Mouse (Mus musculus): ENCODE data around the gene Rasgrf1. TPM values are rescaled to one million over a fixed set of nuclear protein-coding genes. Genes with fewer than 3 reads are reported as not detected.
A peak's percentile ranks its signal among the peaks of the same experiment; 100 is the strongest.
"Not testable (repeated sequence)": the region's sequence is repeated elsewhere in the genome, so short reads cannot be mapped to it uniquely, and the experiment has no call there.

Gene Rasgrf1
- polyA plus RNA-seq, 1 experiment from 2014 or later, result 0.84 TPM

DNA sequence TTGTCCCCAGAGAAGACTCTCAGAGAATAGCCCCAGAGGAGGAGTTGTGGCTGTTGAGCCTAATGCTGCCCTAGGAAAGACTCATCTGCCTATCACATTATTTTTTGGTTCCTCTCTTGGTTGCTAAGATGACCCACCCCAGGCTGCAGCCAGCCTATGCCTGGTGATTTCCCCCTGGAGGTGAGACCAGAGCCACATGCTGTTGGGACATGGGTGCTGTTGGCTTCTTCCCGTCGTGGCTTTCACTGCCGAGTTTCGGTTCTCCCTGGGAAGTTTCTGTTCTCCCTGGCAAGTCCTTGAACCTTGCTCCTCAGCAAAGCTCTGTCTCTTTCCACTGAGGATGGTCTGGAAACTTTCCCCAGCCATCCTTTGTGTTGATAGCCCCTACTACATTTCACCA lies 124.2 kb downstream of the Rasgrf1 start:
- Histone ChIP-seq H3K9me3 (replicated peaks) (no peaks in the 10 kb centered on the region), H3K9ac (no peak overlapping the region), H3K27ac (no peak overlapping the region), H3K4me3 (no peak overlapping the region), H3K4me2 (replicated peaks) (no peak overlapping the region), H3K4me1 (no peaks in the 10 kb centered on the region), H3K27me3 (no peaks in the 10 kb centered on the region), H3K36me3 (no peaks in the 10 kb centered on the region)
- ATAC-seq (ENCODE audit: low FRiP score), result no peak
- WGBS, result 75% methylated on average over 4 of the region's 4 CpGs

DNA sequence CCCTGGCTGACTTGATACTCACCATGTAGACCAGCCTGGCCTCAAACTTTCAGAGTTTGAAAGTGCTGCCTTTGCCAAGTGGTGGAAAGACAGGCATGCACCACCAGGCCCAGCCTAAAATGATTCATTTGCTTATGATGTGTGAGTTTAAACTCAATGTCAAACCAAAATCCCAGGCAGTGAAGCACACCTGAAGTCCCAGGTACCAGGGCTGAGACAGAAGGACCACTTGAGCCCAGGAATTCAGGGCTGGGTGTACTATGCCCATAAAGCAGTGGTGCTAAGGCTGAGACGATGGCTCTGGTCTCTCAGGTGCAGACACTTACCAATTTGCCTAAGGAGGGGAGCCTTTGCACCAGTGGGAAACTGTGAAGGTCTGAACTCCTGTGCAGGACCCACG lies 125.5 kb downstream of the Rasgrf1 start:
- Histone ChIP-seq H3K9me3 (replicated peaks) (no peaks in the 10 kb centered on the region), H3K4me2 (replicated peaks) (no peak overlapping the region), H3K36me3 (no peaks in the 10 kb centered on the region), H3K4me3 (no peak overlapping the region), H3K27me3 (no peaks in the 10 kb centered on the region), H3K9ac (no peak overlapping the region), H3K4me1 (no peaks in the 10 kb centered on the region), H3K27ac (no peak overlapping the region)
- no peak for ATAC-seq (ENCODE audit: low FRiP score)
- 79% methylated on average over 2 of the region's 2 CpGs for WGBS

DNA sequence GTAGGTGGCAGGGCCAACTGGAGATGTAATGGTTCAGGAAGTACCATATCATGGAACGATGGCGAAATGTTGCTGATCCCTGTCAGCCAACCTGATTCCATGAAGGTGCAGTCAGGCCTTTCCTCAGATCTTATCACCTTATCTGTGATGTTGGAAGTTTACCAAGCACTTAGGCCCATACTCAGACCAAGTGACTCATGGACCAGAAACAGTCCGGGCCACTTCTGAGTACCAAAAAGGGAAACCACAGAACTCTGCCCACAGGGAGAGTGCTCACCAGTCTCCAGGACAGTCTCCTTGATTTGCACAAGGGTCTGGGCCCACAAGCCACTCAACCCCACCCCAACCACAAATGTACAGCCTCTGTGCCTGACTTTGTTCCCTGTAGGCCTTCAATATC lies 126.1 kb downstream of the Rasgrf1 start:
- Histone ChIP-seq H3K27me3 (no peaks in the 10 kb centered on the region), H3K36me3 (no peaks in the 10 kb centered on the region), H3K9me3 (replicated peaks) (no peaks in the 10 kb centered on the region), H3K9ac (no peak overlapping the region), H3K27ac (no peak overlapping the region), H3K4me3 (no peak overlapping the region), H3K4me1 (no peaks in the 10 kb centered on the region), H3K4me2 (replicated peaks) (no peak overlapping the region)
- ATAC-seq (ENCODE audit: low FRiP score), result no peak
- 94% methylated on average over 3 of the region's 3 CpGs for WGBS

DNA sequence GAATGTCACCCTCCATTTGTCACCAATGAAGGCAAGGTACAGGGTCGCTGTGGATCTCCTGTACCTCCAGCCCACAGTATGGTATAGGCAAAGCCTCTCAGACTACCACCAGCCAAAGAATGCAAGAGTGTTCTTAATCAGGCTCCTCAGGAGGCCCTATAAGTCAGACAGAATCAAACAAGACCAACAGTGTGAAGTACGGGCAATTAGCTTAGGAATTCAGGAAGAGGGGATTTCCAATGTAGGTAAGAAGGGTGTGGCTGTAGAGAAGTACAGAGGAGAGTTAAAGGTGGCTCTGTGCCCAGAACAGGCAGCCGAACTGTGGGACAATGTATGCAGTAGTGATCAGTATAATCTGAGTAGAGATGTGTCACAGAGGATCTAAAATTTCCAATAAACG lies 126.6 kb downstream of the Rasgrf1 start:
- no peak overlapping the region for H3K4me3 ChIP-seq

DNA sequence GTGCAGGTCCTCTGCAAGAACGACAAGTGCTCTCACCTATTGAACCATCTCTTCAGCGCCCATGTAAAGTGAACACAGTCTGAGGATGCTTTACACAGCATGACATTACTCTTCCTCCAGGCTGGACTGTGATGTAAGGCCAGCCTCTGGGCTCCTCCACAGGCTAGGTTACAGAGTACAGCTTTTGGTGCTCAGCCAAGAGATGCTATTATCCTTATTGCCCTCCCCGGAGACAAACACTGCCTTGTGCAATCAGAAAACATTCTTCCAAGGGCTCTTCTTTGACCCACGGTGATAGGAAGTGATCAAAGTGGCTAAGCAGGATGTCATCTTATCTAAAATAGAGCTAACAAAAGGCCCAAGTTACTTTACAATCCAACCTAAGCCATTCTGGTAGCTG lies 128.8 kb downstream of the Rasgrf1 start:
- Histone ChIP-seq H3K27ac (no peak overlapping the region), H3K9ac (no peak overlapping the region), H3K4me1 (no peaks in the 10 kb centered on the region), H3K4me2 (replicated peaks) (no peak overlapping the region), H3K36me3 (no peaks in the 10 kb centered on the region), H3K9me3 (replicated peaks) (no peaks in the 10 kb centered on the region), H3K4me3 (no peak overlapping the region), H3K27me3 (no peaks in the 10 kb centered on the region)
- ATAC-seq (ENCODE audit: low FRiP score), result no peak
- WGBS, result 79% methylated on average over 4 of the region's 4 CpGs

More for the DNA sequence above, 126.6 kb downstream of the Rasgrf1 start:
- no peak for ATAC-seq (ENCODE audit: low FRiP score)
- Histone ChIP-seq H3K9ac (no peak overlapping the region), H3K9me3 (replicated peaks) (no peaks in the 10 kb centered on the region), H3K27me3 (no peaks in the 10 kb centered on the region), H3K4me1 (no peaks in the 10 kb centered on the region), H3K4me2 (replicated peaks) (no peak overlapping the region), H3K36me3 (no peaks in the 10 kb centered on the region), H3K27ac (no peak overlapping the region)
- 80% methylated on average over 4 of the region's 4 CpGs for WGBS

DNA sequence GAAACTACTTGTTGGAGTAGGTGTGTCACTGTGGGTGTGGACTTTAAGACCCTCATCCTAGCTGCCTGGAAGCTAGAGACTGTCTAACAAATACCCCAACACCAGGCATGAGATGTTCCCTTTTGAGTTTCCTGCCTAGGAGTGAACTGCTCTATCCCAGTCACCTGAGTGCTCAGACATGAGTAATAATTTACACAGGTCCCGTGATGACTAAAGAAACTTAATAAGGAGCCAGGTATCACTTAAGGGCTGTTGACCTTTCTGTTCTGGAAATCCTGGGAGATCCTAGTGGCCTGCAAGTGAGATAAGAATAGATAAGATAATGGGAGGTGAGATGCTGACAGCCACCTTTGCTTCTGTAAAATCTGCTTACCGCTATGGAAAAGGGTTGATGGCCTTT lies 131.2 kb downstream of the Rasgrf1 start:
- Histone ChIP-seq H3K4me3 (no peak overlapping the region), H3K9ac (no peak overlapping the region), H3K27me3 (no peaks in the 10 kb centered on the region), H3K4me1 (no peaks in the 10 kb centered on the region), H3K27ac (no peak overlapping the region), H3K9me3 (replicated peaks) (no peaks in the 10 kb centered on the region), H3K4me2 (replicated peaks) (no peak overlapping the region), H3K36me3 (no peaks in the 10 kb centered on the region)
- no peak for ATAC-seq (ENCODE audit: low FRiP score)
- 96% methylated on average over 2 of the region's 2 CpGs for WGBS

DNA sequence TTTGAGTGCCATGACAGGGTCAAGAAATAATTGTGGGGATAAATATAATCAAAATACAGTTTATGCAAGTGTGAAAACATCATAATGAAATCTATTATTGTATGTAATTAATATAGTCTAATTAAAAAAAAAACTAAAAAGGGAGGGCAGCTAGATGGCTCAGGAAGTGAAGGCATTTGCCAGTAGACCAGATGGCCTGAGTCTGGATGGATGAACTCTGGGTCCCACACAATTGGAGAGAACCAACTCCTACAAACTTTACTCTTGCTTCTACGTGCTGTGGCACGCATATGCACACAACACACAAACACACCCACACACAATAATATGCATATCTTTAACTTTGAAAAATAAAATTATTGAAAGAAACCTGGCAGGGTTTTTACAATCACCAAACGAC lies 131.8 kb downstream of the Rasgrf1 start:
- ATAC-seq (ENCODE audit: low FRiP score), result no peak
- WGBS, result 89% methylated on average over 3 of the region's 3 CpGs
- H3K27me3 ChIP-seq, result no peaks in the 10 kb centered on the region
- no peaks in the 10 kb centered on the region for H3K4me1 ChIP-seq
- 0 out of 2 replicates have a peak, but pooled peaks cover 3% of the 10 kb centered on the region for H3K9me3 ChIP-seq (replicated peaks)
- no peaks in the 10 kb centered on the region for H3K36me3 ChIP-seq
- no peak overlapping the region for H3K4me3 ChIP-seq
- no peak overlapping the region for H3K9ac ChIP-seq
- no peak overlapping the region for H3K27ac ChIP-seq
- no peak overlapping the region for H3K4me2 ChIP-seq (replicated peaks)

DNA sequence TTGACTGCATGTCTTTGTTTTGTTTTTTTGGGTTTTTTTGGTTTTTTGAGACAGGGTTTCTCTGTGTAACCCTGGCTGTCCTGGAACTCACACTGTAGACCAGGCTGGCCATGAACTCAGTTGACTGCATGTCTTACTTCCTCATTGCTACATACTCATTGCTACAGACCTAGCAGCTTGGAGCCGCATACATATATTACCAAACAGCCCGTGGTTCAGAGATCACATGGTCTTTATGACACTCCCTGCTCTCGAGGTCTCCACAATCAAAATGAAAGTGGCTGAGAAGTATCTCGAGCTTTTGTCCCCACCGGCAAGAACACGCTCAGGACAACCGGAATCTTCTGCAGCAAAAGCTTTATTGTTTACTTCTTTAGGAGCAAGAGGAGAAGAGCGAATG lies 133.2 kb downstream of the Rasgrf1 start:
- not testable (repeated sequence) for H3K27ac ChIP-seq; H3K4me3 ChIP-seq; ATAC-seq (ENCODE audit: low FRiP score); H3K4me1 ChIP-seq; H3K27me3 ChIP-seq; H3K4me2 ChIP-seq (replicated peaks); H3K9ac ChIP-seq; H3K36me3 ChIP-seq; H3K9me3 ChIP-seq (replicated peaks)
- WGBS, result 88% methylated on average over 8 of the region's 8 CpGs

DNA sequence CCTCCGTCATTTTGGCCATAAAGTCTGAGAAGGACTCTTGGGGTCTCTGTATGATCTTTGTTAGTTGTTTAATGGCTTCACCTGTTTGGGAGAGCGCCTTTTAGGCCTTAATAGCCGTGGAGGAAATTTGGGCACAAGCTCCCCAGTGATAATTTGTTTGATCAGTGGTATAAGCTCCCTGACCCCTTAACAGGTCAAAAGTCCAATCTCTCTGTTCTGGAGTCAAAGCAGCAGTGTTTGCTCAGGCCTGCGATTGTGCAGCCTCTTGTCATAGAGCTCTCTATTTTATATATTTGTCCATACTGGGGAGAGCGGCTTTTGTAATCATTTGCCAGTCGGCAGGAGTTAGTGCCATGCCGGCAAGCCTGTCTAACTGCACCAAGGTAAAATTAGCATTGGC lies 135.5 kb downstream of the Rasgrf1 start:
- 91% methylated on average over 7 of the region's 7 CpGs for WGBS
- Histone ChIP-seq H3K27me3 (no peaks in the 10 kb centered on the region), H3K9me3 (replicated peaks) (0 out of 2 replicates have a peak, but pooled peaks cover 5% of the 10 kb centered on the region), H3K4me2 (replicated peaks) (no peak overlapping the region), H3K4me1 (no peaks in the 10 kb centered on the region), H3K27ac (no peak overlapping the region), H3K36me3 (no peaks in the 10 kb centered on the region), H3K9ac (no peak overlapping the region), H3K4me3 (no peak overlapping the region)
- no peak for ATAC-seq (ENCODE audit: low FRiP score)

DNA sequence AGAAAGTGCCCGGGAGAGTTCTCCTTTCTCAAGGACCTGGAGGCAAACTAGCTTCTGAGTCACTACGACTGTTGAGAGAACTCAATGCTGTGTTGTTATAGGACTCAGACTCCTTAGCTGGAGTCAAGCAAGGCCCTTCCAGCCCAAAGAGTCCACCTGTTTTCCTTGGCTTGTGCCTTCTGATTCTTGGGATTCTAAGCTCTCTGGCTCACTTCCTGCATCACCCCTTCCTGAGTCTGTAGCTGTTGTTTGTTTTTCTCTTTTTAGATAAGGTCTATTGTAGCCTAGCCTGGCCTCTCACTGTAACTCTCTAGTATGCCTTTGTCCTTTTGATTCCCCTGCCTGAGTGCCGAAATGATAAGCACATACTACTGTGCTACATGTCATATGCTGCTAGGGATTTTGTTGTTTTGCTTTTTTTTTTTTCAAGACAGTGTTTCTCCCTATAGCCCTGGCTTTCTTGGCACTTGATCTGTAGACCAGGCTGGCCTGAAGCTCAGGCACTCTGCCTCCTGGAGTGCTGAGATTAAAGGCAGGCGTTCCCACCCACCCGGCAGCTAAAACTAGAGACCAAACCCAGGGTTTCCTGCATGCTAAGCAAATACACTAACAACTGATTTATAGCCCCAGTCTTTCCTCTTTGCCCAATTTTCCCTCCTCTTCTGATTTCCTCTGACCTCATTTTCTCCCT lies 138.4 kb downstream of the Rasgrf1 start:
- Histone ChIP-seq H3K4me2 (replicated peaks) (no peak overlapping the region), H3K36me3 (no peaks in the 10 kb centered on the region), H3K27ac (no peak overlapping the region), H3K9me3 (replicated peaks) (0 out of 2 replicates have a peak, but pooled peaks cover 5% of the 10 kb centered on the region), H3K9ac (no peak overlapping the region), H3K27me3 (no peaks in the 10 kb centered on the region), H3K4me1 (no peaks in the 10 kb centered on the region), H3K4me3 (no peak overlapping the region)
- ATAC-seq (ENCODE audit: low FRiP score), result no peak
- WGBS, result 73% methylated on average over 5 of the region's 5 CpGs

DNA sequence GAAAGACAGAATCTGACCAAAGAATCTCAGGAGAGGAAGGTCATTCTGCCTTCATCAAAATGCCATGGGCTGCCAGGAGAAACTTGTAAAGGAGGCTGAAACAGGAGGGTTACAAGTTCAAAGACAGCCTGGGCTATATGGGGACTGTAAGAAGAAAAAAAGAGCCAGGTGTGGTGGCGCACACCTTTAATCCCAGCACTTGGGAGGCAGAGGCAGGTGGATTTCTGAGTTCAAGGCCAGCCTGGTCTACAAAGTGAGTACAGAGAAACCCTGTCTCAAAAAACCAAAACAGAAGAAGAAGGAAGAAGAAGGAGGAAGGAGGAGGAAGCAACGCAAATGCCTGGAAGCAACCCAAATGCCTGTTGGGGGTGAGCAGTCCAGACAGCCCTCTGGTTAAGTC lies 144.1 kb downstream of the Rasgrf1 start, which contains the start of gene Ctsh:
Ctsh (plus strand) TSS at position 301 of the 400 bp plus-strand sequence.
- Histone ChIP-seq H3K9ac (peak within 1 kb of the TSS; percentile 56), H3K4me1 (peaks cover 7% of the 10 kb centered on the region), H3K27me3 (peaks cover 8% of the 10 kb centered on the region), H3K4me2 (replicated peaks) (peak within 1 kb of the TSS; percentile 76), H3K4me3 (peak within 1 kb of the TSS; percentile 34), H3K36me3 (no peaks in the 10 kb centered on the region), H3K27ac (no peak within 1 kb of the TSS), H3K9me3 (replicated peaks) (no peaks in the 10 kb centered on the region)
- WGBS, result 91% methylated on average over 2 of the region's 2 CpGs
- ATAC-seq (ENCODE audit: low FRiP score), result no peak

DNA sequence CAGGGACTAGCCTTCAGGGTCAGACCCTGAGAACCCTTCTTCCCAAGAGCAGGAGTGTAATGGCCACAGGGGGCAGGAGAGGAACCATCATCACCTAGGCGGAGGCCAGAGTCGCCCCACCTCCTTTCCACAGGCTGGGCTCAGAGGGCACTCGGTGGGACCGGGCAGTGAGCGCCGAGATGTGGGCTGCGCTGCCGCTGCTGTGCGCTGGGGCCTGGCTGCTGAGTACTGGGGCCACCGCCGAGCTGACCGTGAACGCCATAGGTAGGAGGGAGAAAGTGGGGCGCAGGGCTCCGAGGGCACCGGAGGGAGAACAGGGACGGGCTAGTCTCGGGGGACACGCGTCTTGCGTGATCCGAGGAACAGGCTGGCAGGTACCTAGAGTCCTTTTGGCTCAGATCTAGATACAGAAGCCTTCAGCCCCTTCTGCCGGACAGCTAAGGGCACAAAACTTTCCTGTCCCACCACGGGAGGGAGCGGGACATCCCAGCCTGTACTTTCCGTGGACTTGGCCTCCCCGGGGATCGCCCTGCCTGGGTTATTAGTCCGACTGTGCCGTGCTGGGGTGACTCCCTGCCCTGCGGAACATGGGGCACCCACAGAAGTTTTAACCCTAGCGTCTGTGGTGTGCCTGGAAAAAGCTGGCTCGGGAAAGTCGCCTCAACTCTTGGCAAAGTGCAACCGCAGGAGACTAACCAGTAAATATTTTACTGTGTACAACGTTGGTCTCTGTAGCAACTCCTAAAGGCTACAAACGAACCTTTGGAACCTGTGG lies 144.8 kb downstream of the Rasgrf1 start:
- Histone ChIP-seq H3K4me1 (peaks cover 7% of the 10 kb centered on the region), H3K9me3 (replicated peaks) (no peaks in the 10 kb centered on the region), H3K4me2 (replicated peaks) (peak overlapping the region; percentile 76), H3K36me3 (no peaks in the 10 kb centered on the region), H3K9ac (peak overlapping the region; percentile 56), H3K27ac (no peak overlapping the region), H3K27me3 (peaks cover 8% of the 10 kb centered on the region), H3K4me3 (peak overlapping the region; percentile 34)
- WGBS, result 1% methylated on average over 37 of the region's 37 CpGs
- peak; percentile 75 for ATAC-seq (ENCODE audit: low FRiP score)

DNA sequence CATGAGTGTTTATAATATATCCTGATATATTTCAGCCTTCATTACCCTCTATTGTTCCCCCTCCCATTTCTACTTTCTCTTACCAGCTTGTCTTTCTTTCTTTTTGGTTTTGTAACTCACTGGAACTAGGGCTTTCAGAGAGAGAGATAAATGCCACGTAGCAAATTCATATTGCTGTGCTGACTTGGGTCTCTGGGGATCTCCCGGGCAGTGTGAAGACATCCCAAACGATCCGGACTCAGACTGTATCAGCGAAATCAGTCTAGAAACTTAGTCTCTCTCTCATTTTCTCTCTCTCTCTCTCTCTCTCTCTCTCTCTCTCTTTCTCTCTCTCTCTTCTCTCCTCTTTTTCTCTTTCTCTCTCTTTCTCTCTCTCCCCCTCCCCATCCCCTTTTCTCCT lies 145.7 kb downstream of the Rasgrf1 start:
- Histone ChIP-seq H3K36me3 (no peaks in the 10 kb centered on the region), H3K27ac (no peak overlapping the region), H3K9me3 (replicated peaks) (no peaks in the 10 kb centered on the region), H3K4me3 (no peak overlapping the region), H3K9ac (no peak overlapping the region), H3K4me1 (peaks cover 7% of the 10 kb centered on the region), H3K27me3 (peaks cover 8% of the 10 kb centered on the region), H3K4me2 (replicated peaks) (peak overlapping the region; percentile 76; the same call in 1 of the 2 replicates)
- ATAC-seq (ENCODE audit: low FRiP score), result no peak
- 57% methylated on average over 5 of the region's 5 CpGs for WGBS
